Mouse (Mus musculus) spleen, adult 12 weeks (tissue): ENCODE measurements around the gene Olfr1076.
"Not testable (repeated sequence)": the region's sequence is repeated elsewhere in the genome, so short reads cannot be mapped to it uniquely, and the experiment has no call there.

ENCODE experiments used
- DNase-seq: peaks from one replicate; pipeline ENCODE4 v3.0.0; 2022; ENCODE audit warnings: low spot score

Olfr1076 gene

GRCm38 (mm10) chr2:86508161-86508560 lies at the start of gene Olfr1076:
TSS of gene Olfr1076 (plus strand) at chr2:86508461.
- DNase-seq = no peak

- DNase-seq = no peak
Measured at GRCm38 (mm10) chr2:86460434-86460833, 47.8 kb upstream of the Olfr1076 start.

DNA sequence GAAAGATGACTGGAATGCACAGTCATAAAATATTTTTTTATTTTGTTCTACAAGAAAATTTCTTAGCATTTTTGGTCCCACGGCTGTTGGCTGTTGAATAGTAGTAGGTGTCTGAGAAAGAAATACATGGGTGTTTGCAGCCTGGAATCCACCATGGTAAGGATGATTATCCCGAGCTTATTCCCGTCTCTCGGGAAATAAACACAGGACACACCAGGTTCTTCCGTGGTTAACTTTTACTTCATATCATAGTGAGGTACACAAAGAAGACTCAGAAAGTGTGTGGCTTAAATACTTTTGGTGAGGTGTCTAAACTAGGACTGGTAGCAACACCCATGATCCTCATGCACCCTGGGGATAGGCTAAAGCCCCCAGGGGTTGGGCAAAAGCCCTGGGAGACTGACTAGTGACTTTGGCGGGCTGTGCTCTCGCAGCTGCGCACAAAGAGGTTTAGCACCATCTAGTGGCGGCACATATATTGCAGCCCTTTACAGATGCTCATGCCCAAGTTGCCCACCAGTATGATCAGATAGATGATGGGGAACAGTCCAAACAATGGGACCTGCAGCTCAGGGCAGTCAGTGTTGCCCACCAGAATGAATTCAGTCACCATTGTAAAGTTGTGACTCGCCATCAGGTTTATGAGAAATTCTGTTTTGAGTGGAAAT lies 43.7 kb upstream of the Olfr1076 start:
- no peak for DNase-seq

- DNase-seq = no peak
Measured at GRCm38 (mm10) chr2:86487286-86487685, 21.0 kb upstream of the Olfr1076 start, which contains the start of gene Olfr228. TSS of gene Olfr228 (minus strand) at chr2:86487386.

GRCm38 (mm10) chr2:86530991-86531390 lies 22.7 kb downstream of the Olfr1076 start:
- DNase-seq = no peak

DNA sequence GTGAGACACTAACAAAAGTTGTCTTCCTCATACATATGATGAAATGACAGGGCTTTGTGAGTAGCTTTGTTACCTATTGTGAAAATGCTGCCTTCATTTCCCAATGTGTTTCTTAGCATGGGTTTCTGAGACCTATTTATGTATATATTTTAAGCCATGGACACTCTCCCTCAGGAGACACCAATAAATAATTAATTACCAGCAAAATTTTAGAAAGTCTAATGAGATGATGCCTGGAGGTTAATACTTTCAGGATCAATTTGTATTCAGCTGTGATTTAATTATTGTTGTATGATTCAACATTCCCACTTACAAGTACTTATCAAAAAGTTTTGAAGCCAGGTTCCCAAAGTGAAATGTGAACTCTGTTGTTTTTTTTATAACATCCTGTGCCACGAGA lies 34.1 kb downstream of the Olfr1076 start, which contains the start of gene Olfr1079:
Gene Olfr1079 (minus strand): TSS at position 101 of the 400 bp plus-strand sequence.
- DNase-seq = no peak

DNA sequence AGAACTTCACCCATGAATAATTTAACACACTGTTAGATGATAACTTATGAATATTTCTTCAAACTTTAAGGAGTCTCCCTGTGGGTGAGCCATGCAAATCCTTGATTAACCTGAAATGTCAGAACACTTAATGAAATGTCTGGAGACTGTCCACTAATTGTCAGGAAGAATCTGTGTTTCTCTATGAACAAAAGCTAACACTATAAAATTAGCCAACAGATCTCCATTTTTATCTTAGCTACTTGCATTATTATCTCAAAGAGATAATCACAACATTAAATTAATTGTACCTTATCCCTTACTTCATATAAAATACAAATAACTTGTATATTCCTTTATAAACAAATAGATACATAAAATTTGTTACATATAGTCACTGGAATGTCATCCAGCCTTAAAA lies 49.9 kb downstream of the Olfr1076 start, which contains the start of gene Olfr1080:
Gene Olfr1080 (minus strand): TSS at position 101 of the 400 bp plus-strand sequence.
- DNase-seq = not testable (repeated sequence)
